Mouse (Mus musculus) central nervous system, embryonic 18 days (tissue): Measurements from ENCODE around the gene Smurf1. TPM values are rescaled to one million over a fixed set of nuclear protein-coding genes. Genes with fewer than 3 reads are reported as not detected.

Experiments used
- polyA plus RNA-seq: library from polyadenylated mRNA; depleted of rRNA; stranded (reverse); fragments of >200 nt; gene quantifications from 2 replicates; pipeline ENCODE4 v1.2.3, GENCODE M21; 2012; rRNA removed

Gene Smurf1
- polyA plus RNA-seq: 49.0 and 53.6 TPM in 2 replicates

DNA sequence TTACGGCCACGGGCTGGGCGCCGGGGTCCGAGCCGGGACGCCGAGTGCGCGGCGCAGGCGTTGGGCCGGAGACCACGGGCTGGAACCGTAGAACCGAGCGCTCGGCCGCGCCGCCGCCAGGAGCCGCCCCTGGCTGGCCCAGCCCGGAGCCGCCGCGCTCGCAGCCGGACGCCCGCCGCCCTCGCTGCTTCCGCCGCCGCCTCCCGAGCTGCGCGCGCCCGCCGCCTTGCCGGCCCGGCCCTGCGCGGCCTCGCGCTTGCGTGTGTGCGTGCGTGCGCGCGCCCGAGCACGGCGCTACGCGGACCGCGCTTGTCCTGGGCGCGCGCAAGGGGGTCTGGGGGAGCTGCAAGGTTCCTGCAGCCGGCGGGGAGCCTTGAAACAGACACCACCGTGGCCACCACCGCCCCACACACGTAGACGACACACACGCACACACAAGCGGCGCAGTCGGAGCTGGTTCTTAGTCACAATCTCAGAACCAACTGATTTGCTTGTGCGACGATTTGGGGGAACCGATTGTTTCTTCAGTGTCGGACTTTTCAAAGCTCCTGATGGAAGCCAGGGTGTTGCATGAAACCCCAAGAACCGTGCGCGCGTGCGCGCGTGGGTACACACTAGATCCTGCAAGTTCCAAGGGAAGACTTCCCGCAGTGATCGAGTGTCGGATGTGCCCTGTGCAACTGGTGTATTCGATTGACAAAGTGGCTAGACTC, at the start of gene Smurf1:
TSS of gene Smurf1 (minus strand) at position 209 of the 713 bp plus-strand sequence.

Other genes starting within 250 kb of the Smurf1 start
- 292 and 300 TPM in 2 replicates for gene Tmem130, start 204.0 kb downstream of the Smurf1 start, polyA plus RNA-seq
- 129 and 138 TPM in 2 replicates for gene Trrap, start 198.1 kb downstream of the Smurf1 start, polyA plus RNA-seq
- not detected in 2 replicates for gene Gm4871, start 66.9 kb upstream of the Smurf1 start, polyA plus RNA-seq
- not detected in 2 replicates for gene 1700018F24Rik, start 77.1 kb upstream of the Smurf1 start, polyA plus RNA-seq
- 265 and 275 TPM in 2 replicates for gene Arpc1a, start 118.0 kb upstream of the Smurf1 start, polyA plus RNA-seq
- gene Kpna7, start 118.2 kb upstream of the Smurf1 start, polyA plus RNA-seq: 0.07 TPM in 1 of 2 replicates, not detected in the other
- gene Arpc1b, start 148.4 kb upstream of the Smurf1 start, polyA plus RNA-seq: 66.6 and 73.3 TPM in 2 replicates
- 116 and 119 TPM in 2 replicates for gene Pdap1, start 174.4 kb upstream of the Smurf1 start, polyA plus RNA-seq
- gene Bud31, start 174.5 kb upstream of the Smurf1 start, polyA plus RNA-seq: 130 and 142 TPM in 2 replicates
- gene Ptcd1, start 201.3 kb upstream of the Smurf1 start, polyA plus RNA-seq: 20.2 and 20.8 TPM in 2 replicates
- gene Cpsf4, start 201.4 kb upstream of the Smurf1 start, polyA plus RNA-seq: 76.1 and 81.7 TPM in 2 replicates
- 315 and 348 TPM in 2 replicates for gene Atp5j2, start 226.2 kb upstream of the Smurf1 start, polyA plus RNA-seq
- gene Zkscan14, start 236.0 kb upstream of the Smurf1 start, polyA plus RNA-seq: 6.3 and 6.5 TPM in 2 replicates
- 10.2 and 10.4 TPM in 2 replicates for gene Zkscan5, start 238.7 kb upstream of the Smurf1 start, polyA plus RNA-seq